Mouse (Mus musculus): ENCODE measurements around the gene Epha1.
A peak's percentile ranks its signal among the peaks of the same experiment; 100 is the strongest.

Epha1 gene

DNA sequence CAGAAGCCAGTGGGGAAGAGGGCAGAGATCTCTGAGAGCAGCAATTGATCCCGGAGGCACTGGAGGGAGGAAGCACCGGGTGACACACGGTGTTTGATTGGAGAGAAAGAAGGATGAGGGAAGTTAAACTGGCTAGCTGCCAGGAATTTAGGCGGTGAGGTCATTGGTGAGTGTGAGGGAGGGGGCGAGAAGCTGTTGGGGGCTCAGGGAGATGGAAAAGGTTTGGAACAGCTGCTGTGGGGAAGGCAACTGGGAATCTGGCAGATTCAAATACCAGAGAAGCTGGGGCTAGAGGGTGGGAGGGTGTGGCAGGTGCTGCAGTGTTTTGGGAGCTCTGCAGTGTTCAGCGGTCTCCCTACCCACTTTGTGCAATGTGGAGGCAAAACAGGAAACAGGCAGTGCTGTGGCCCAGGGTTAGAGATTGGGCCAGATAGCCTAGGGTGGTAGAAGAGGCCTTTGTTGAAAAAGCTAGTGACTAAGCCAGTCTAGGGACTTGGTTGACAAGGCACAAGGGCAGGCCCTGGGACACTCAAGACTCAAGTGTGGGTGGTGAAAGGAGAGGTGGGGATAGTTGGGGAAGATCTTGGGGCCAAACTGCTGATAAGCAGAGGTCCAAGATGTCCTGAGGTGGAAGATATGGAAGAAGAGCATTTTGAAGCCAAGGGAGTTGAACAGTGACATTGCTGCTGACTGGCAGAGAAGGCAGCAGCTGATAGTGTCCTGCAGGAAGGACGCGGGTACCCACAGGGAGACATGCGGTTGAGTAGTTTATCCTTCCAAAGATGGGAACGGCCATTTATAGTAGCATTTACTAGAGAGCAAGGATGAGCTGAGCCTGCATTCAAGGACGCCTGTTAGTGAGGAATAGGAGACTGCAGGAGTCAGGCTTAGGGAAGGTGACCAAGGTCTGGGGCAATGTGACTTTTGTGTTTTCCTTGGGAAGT, 18.7 kb downstream of the Epha1 start:
- DNase-seq (ENCODE audit: low spot score): peak; percentile 43

DNA sequence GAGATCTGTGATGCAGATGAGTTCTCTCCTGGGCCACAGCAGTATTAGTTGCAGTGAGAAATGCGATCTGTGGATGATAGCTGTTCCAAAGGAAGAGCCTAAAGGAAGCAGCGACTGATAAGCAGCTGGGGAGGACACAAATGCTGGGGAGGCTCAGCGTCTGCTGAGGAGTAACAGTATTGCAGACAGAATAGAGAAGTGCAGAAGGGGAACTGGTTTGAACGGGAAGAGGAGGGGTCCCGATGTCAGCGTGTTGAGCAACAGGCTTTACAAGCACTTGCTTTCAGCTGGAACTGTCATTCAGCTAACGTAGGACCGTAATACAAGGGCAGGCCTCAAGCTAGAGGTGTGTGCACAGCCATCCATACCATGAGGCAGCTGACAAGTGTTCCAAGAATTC, 19.9 kb downstream of the Epha1 start:
- peak; percentile 58 for DNase-seq (ENCODE audit: low spot score)

DNA sequence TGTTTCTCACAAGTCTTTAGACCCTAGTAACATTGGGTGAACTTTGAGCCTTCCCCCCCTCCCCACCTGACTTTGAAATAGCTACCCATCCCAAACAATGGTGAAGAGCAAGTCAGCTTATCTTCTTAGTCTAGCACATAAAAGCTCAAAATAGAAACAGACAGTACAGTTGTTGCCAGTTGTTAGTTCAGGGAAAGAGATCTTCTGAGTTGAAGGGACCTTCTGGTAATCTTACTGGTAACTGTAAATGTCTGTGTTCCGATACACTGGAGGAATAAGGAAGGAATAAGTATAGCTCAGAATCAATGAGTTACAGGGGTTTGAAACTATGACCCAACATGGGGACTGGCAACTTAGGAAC, 20.6 kb downstream of the Epha1 start:
- DNase-seq (ENCODE audit: low spot score): no peak

DNA sequence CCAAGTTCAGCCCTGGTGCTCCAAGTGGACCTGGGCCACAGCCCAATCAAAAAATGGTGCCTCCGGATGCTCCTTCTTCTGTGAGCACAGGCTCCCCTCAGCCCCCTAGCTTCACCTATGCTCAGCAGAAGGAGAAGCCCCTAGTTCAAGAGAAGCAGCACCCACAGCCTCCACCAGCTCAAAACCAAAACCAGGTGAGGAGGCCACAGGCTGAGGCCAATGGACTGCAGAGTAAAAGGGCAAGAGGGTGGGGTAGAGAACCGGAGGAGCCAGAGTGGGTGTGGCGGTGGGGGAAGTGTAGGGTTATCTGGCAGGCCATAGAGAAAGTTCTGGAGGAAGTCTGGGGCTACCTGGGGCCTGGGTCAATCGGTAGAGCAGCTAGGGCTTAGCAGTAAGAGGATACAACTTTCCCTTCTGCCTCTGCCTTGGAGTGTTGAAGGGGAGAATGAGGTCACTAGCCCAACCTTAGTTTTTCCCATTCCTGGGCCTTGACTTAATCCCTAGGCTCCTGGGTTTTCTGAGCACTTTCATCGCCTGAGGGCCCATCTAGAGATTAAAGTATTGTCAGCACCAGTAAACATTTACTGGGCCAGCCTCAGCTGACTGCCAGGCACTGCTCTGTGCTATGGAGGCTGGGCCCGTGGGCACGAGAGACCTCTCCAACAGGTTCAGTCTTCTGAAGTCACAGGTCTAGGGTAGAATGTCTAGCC, 21.1 kb downstream of the Epha1 start:
- peak; percentile 53 for DNase-seq (ENCODE audit: low spot score)

DNA sequence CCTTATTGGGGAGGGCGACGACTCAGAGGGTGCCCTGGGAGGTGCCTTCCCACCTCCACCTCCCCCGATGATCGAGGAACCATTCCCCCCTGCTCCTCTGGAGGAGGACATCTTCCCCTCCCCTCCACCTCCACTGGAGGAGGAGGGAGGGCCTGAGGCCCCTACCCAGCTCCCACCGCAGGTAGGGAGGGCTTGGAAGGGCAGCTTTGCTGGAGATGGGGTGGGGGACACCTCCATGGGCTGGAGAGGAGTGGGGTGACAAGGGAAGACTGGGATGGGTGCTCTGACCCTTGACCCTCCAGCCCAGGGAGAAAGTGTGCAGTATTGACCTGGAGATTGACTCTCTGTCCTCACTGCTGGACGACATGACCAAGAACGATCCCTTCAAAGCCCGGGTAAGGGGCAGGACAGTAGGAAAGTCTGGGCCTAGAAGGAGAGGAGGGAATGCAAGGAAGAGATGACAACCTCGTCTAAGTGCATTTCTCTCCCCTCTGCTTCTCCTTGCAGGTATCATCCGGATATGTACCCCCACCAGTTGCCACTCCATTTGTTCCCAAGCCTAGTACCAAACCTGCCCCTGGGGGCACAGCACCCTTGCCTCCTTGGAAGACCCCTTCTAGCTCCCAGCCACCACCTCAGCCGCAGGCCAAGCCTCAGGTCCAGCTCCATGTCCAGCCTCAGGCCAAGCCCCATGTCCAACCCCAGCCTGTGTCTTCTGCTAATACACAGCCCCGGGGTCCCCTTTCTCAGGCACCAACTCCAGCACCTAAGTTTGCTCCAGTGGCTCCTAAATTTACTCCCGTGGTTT, 21.9 kb downstream of the Epha1 start:
- DNase-seq (ENCODE audit: low spot score): no peak

DNA sequence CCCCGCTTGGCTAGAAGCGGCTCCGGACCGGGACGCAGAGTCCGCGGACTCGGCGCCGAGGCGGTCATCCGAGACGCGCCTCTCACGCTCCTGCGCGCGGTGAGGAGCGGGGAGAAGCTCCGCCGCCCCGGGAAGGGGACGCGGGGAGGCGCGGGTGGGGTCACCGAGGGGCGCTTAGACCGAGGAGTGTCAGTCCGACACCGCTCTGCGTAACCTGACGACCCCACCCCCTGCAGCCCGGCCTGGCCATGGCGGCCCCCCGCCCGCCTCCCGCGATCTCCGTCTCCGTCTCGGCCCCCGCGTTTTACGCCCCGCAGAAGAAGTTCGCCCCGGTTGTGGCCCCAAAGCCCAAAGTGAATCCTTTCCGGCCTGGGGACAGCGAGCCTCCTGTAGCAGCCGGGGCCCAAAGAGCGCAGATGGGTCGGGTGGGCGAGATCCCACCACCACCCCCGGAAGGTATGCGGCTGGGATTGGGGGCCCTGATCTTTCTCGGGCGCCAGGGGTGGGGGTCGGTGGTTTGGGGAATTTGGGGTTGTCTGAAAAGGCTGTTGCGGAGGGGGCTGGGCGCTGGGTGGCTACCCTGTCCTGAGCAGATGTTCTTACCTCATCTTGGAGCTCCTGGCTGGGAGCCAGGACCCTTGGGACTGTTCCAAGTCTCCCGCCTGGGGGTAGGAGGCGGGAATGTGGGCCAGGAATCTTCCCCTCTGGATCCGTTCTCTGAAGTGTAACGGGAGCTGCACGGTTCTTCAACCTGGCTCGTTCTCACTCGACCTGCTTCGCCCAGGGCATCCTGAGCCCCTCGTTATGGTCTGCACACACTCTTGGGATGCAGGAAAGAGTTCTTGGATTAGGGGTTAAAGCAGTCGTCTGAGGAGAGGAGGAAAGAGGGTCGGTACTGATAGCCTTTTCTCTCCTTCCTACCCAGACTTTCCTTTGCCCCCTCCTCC, 22.8 kb downstream of the Epha1 start:
- DNase-seq (ENCODE audit: low spot score): peak; percentile 74

DNA sequence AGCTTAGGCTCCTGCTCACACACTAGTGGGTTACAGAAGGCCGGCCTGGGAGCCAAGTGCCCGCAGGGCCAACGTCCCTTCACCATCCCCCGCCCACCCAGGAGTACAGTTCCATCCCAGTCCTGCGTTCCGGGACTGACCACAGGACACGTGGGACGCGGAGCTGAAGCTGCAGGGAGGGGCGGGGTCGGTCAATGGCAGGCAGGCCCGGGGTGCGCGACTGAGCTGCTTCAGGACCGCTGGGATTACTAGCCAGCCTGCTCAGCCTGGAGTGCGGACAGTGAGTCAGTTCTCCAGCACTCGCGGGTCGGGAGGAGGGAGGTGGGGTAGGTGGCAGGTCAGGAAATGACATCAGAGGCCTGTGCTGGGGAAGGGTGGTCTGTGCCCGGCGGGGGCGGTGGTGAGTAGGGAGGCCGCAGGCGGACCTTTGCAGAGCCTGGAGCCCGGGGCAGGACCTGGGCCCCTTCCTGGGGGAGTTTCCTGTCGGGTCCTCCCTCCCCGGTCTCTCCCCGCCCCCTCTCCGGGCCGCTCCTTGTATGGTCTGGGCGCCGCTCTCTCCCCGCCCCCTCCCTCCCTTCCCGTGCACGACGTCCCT, 23.5 kb downstream of the Epha1 start, which contains the start of gene Zyx:
TSS of gene Zyx (plus strand) at position 205 of the 595 bp plus-strand sequence.
- DNase-seq (ENCODE audit: low spot score): peak; percentile 96

DNA sequence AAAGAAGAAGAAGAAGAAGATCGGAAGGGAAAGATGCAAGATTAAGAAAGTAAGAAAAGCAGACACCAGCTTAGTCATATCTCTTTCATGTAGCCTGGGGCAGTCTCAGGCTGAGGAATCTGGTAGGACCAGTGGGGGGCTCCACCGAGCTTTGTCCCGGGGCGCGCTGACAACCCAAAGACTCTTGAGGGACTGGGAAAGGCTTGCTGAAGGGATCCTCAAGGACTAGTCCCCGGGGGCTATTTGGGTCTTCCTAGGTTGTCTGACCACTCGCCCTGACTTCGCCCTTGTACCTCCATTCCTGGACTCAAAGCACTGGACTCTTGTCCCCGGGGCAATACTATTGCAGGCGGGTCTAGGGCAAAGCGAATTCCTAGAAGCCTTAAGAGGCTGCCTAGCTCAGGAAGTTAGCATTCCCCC, 24.1 kb downstream of the Epha1 start:
- peak; percentile 86 for DNase-seq (ENCODE audit: low spot score)

DNA sequence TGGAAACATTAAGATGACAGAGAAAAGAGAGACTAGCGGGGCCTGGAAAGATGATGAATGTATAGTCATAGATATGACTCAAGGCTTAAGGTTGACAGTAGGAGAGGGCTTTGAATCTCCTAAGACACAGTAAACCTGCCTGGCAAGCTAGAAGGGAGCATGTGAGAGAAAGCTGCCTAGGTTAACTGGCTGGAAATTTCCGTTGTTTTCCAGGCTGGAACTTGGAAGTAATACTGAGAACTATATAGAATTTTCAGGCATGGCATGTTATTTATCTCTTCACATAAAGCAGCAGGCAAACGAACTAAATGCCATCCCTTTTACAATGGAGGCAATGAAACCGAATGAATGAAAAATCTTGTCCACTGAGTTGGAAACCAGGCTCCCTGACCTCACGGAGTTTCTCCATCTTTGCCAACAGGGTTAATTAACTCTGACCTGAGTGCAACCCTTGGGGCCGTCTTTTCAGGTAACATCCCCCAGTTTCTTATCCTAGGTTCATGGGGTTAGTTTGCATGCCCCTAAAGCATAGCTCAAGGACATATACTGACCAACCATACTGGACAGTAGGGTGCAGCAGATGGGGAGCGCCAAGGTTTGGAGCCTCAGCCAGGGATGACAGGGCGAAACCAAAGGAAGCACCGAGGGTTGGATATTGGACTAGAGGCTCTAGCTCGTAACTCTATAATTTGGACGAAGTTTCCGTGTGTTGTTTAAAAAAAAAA, 24.6 kb downstream of the Epha1 start:
- no peak for DNase-seq (ENCODE audit: low spot score)

DNA sequence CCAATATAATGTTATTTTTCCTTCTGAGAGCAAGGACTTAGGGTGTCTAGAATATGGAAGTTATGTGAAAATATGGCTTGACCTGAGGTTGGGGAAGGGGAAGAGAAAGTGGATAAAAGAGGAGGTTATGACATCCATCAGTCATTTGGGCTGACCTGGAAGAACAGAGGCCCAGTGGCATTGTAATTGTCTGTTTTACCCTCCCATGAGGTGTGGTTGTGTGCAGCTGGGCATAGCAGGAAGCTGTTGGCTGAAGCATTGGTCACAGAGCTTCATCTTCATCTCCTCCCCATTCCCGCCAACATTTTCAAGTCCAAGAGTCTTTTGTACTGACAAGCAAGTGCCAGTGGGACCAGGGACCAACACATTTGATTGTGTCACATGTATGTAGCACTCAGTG, 28.8 kb downstream of the Epha1 start:
- no peak for DNase-seq (ENCODE audit: low spot score)

DNA sequence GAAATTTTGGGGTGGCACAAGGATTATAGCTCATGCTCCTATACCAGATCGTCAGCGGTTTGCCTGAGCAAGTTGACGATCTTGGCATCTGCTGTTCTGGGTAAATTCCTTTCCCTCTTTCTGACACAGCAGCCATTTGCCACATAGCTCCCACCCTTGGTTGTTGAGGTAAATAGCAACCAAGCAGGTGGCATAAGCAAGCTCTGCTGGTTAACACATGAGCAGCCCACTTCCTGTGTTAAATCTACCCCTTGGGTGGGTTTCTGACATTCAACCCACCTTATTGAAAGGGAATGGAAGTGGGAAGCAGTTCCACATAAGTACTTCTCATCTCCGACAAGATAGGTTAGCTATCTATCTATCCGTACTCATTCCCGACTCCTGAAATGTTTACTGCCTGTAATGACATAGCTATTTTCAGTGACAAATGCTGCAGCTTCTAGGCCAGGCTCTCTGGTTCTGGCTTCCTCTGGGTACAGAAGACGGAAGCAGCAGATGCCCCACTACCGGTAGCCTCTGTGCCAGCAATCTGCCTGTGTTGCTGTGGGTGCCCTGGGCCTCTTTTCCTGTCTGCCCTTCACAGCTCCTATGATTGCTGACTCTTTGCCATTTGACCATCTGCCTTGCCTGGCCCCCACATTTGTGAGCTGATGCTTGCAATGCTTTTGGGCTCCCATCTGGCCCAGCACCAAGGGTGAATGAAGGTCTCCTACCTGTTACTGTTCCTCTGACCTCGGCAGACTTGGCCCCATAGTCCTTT, 29.5 kb downstream of the Epha1 start:
- no peak for DNase-seq (ENCODE audit: low spot score)

DNA sequence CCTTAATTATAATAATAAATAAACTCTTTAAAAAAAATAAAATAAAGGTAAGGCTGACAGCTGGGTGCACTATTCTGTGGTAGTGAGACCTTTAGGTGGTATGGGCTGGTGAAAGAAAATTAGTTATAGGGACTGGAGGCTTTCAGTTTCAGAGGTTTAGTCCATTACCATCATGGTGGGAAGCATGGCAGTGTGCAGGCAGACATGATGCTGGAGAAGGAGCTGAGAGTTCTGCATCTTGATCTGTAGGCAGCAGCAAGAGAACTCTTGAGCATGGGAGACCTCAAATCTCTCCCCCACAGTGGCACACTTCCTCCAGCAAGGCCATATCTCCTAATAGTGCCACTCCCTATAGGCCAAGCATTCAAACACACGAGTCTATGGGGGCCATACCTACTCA, 30.9 kb downstream of the Epha1 start:
- DNase-seq (ENCODE audit: low spot score): no peak

DNA sequence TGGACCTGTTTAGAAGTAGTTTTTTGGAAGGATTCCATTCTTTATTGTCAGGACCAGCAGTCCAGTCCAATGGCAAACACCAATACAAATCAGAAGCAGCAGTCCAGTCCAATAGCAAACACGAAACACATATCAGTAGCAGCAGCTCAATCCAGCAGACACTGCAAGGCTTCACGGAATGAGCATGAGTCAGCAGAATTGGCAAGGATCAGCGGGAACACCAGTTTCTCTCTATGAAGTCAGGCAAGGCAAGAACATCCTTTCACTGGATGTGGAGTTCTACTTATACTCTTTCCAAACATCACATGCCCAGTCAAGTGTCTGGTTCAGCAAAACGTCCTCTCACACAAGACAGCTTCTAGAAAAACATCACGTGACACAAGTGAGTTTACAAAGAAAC, 33.1 kb downstream of the Epha1 start:
- no peak for DNase-seq (ENCODE audit: low spot score)

DNA sequence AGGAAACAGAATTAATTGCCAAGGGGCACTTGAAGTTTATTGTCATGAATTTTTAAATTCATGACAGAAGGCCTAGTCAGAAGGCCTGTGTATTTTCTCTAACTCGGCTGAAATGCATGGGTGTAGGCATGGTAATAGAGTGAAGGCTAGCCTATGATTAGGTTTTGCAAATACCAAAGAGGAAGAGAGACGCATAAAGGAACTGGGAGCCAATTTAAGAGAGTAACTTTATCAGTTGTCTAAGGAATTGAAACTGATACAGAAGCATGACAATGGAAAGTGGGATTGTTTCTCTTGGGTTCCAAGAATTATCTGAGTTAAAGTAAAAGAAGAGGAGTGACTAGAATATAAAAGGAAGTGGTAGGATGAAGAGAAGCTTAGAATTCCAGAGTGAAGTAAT, 33.9 kb downstream of the Epha1 start:
- no peak for DNase-seq (ENCODE audit: low spot score)

DNA sequence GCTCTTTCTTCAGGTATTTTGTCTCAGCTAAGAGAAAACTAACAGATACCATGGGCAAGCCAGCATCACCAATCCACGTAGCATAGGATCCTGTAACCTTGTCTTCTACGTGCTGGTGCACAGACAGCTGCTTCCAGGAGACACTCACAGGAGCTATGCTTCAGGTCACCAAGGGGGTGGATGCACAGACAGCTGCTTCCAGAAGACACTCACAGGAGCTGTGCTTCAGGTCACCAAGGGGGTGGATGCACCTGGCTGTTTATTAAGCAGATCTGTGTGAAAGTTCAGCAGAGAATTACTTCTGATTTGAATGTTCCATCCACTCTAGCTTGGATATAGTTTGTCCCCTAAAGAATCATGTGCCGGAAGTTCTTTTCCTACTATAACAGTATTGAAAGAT, 42.1 kb downstream of the Epha1 start:
- no peak for DNase-seq (ENCODE audit: low spot score)

DNA sequence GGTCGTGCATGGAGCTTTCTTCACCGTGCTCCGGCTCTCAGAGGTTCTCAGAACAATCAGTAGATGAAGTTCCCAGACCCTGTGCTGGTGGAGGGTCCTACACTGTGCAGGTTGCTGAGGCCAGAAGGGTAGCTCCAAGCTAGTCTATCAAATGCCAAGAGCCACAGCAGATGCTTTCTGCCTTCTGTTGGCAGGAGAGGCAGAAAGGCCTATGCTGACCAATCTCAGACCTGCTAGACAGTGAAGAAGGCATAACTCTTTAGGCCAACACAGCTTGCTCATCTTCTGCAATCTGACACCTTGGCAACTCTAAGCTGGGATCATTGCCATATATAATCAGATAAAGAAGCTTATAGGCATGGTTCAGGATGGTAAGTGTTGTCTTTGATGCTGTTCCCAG, 42.9 kb downstream of the Epha1 start:
- DNase-seq (ENCODE audit: low spot score): no peak

DNA sequence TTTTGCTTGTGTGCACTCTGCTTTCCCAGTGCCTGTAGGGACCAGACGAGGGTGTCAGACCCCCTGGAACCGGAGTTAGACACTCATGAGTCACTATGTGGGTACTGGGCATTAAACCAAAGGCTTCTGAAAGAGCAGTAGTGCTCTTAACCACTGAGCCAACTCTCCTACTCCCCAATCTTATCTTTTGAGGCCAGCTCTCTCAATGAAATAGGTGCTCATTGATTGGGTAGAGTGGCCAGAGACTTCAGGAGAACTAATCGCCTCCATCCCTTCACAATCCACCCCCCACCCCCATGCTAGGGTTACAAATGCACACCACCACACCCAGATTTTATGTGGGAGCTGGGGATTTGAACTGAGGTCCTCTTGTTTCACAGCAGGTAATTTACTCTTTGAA, 44.3 kb downstream of the Epha1 start:
- DNase-seq (ENCODE audit: low spot score): no peak

DNA sequence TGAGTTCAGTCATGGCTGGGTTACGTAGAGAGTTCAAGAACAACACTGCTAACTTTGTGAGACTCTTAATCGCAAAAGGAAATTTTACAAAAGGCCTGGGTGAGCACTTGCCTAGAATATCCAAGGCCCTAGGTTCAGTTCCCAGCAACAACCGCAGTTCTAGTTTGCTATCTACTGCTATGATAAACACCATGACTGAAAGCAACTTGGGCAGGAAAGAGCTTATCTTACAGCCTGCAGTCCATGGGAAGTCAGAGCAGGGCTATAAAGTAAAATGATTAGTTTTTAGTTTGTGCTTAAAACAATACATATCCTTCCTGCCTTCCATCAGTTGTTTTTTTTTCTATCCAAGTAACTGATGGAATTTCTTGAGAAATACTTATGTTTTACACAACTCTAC, 46.6 kb downstream of the Epha1 start:
- DNase-seq (ENCODE audit: low spot score): no peak

DNA sequence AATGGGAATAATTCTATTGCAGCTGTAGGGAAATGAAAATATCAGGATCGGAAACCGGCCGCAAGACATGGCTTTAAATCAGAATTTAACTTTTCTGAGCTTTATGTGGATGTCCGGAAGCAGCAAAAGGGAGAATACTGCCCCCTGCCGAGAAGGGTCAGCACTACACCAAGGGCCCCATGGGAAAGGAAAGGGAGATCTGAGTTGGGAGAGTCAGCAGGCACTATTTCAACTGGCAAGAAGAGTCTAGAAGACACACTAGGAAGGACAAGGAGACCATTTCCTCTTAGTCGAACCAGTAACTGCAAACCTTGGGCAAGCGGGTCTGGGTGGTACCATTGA, 47.8 kb downstream of the Epha1 start:
- DNase-seq (ENCODE audit: low spot score): peak; percentile 68

Data from lung, postnatal 25 days (tissue).